Mouse (Mus musculus) thymus, adult 2 months (tissue): ENCODE results near the gene Pik3r5. TPM values are rescaled to one million over a fixed set of nuclear protein-coding genes. Genes with fewer than 3 reads are reported as not detected.

Experiments used
- DNase-seq: peaks from one replicate; pipeline ENCODE4 v3.0.0; 2021
- H3K27ac ChIP-seq: fragments of 200-500 bp; 2 replicates; pipeline ENCODE4 v1.5.1; 2012; ENCODE audit warnings: low read length, control low read depth; ENCODE audit not compliant: control insufficient read depth, insufficient read depth
- H3K27me3 ChIP-seq: fragments of 200-500 bp; 2 replicates; pipeline ENCODE4 v1.6.1; 2012; ENCODE audit warnings: mild to moderate bottlenecking, low read length, moderate library complexity, mixed read lengths; ENCODE audit not compliant: control insufficient read depth, insufficient read depth
- H3K36me3 ChIP-seq: fragments of 200-500 bp; 2 replicates; pipeline ENCODE4 v1.6.1; 2012; ENCODE audit warnings: mild to moderate bottlenecking, low read length, moderate library complexity; ENCODE audit not compliant: control insufficient read depth, insufficient read depth
- H3K4me1 ChIP-seq: fragments of 200-500 bp; replicated peaks from 2 replicates; pipeline ENCODE4 v1.6.1; 2012; ENCODE audit warnings: low read length; ENCODE audit not compliant: control insufficient read depth, insufficient read depth
- H3K4me3 ChIP-seq: fragments of 200-500 bp; 2 replicates; pipeline ENCODE4 v1.5.1; 2012; ENCODE audit warnings: mild to moderate bottlenecking, low read length, control low read depth, moderate library complexity; ENCODE audit not compliant: control insufficient read depth, insufficient read depth
- CTCF ChIP-seq: fragments of 200-500 bp; IDR thresholded peaks from 2 replicates; pipeline ENCODE4 v1.5.1; 2012; ENCODE audit warnings: mild to moderate bottlenecking, control low read depth, low read length, moderate library complexity, borderline replicate concordance; ENCODE audit not compliant: control insufficient read depth, poor library complexity, insufficient read depth; ENCODE audit errors: extremely low read depth
- POLR2A ChIP-seq: fragments of 200-500 bp; IDR thresholded peaks from 2 replicates; pipeline ENCODE4 v1.6.1; 2012; ENCODE audit warnings: mild to moderate bottlenecking, low read length, control low read depth, moderate library complexity; ENCODE audit not compliant: control insufficient read depth, poor library complexity, insufficient read depth; ENCODE audit errors: extremely low read depth
- WGBS: fragments of 180-500 bp; shearing (Covaris S2); methylation state at CpG from one replicate; pipeline ENCODE4 v1.1.7; 2018; 5-methylcytosine and 5-hydroxymethylcytosine counted together
- polyA plus RNA-seq: library from polyadenylated mRNA; depleted of rRNA; stranded (reverse); fragments of >200 nt; gene quantifications from 2 replicates; pipeline ENCODE4 v1.2.3, GENCODE M21; 2012

The Pik3r5 gene
- polyA plus RNA-seq, 1 experiment, result 105 TPM

DNA sequence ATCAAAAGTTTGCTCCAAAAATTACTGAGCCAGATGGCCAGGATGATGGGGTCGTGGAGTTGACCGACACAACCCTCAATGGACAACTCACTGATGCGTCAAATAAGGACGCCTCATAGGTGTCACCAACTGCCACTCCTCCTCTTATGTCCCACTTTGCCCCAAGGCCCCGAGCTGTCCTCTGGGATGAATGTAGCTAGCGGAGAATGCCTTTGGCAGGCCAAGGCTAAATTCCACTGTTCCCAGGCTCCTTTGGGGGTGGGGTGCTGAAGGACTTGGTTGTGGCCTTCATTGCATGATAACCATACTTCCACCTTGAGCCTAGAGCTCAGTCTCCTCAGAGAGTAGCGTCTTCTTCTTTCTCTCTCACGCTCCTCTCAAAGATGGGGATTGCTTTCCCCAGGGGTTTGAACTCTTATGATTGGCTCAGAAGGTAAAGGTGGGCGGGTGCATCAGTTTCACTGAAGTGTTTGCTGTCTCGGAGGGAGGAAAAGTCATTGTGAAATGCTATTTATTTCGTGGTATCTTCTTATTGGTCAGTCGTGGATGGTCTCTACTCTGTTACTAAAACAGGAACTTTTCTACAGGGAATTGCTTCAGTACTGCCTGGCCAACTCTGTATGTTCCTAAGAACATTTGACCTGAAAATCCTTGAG is 11.2 kb downstream of the Pik3r5 start:
- H3K27me3 ChIP-seq, result no peaks in the 10 kb centered on the region
- TF ChIP-seq POLR2A (no peak), CTCF (no peak)
- WGBS, result 91% methylated on average over 12 of the region's 12 CpGs
- no peak overlapping the region for H3K4me3 ChIP-seq
- H3K27ac ChIP-seq, result no peak overlapping the region
- no peak for DNase-seq
- peaks cover 5% of the 10 kb centered on the region; the same call in 1 of the 2 replicates for H3K36me3 ChIP-seq
- peaks cover 47% of the 10 kb centered on the region for H3K4me1 ChIP-seq

DNA sequence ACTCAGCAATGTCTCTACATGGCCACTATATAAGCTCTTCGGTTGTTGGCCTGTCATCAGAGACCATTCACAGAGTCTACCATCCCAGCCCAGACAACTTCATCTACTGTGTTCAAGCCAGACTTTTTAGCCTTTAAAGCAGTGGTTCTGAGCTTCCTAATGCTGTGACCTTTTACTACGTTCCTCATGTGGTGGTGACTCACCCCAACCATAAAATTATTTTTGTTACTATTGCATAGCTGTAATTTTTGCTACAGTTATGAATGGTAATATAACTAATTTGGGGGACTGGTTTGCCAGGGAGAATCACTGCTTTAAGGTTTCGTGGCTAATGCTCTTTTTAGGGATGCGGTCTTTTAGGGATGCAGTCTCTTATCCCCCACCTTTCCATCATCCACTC is 14.0 kb downstream of the Pik3r5 start:
- Histone ChIP-seq H3K4me3 (no peak overlapping the region), H3K36me3 (peaks cover 5% of the 10 kb centered on the region; the same call in 1 of the 2 replicates), H3K27me3 (no peaks in the 10 kb centered on the region), H3K27ac (no peak overlapping the region), H3K4me1 (peaks cover 44% of the 10 kb centered on the region)
- 94% methylated on average over 4 of the region's 4 CpGs for WGBS
- no peak for DNase-seq
- no peak for TF ChIP-seq CTCF
- TF ChIP-seq POLR2A, result no peak

DNA sequence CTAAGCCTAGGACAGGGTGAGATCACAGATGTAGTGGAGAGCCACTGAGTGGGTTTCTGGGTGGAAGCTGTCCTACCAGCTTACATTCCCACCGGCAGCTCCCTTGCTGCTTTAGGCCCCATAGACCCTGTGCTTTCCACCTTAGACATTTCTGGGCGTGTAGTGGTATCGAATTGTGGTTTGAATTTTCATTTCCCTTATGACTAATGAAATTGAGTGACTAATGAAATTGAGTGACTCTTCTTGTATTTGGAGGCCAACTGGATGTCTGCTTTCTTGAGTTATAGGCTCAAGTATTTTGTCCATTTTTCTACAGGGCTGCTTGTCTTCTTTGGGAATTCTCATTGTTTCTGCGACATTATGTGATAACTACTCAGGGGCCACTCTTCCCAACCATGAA is 14.6 kb downstream of the Pik3r5 start:
- TF ChIP-seq CTCF, result no peak
- no peak for TF ChIP-seq POLR2A
- H3K4me1 ChIP-seq, result peaks cover 49% of the 10 kb centered on the region
- no peak overlapping the region for H3K27ac ChIP-seq
- peaks cover 5% of the 10 kb centered on the region; the same call in 1 of the 2 replicates for H3K36me3 ChIP-seq
- DNase-seq, result no peak
- no peaks in the 10 kb centered on the region for H3K27me3 ChIP-seq
- WGBS, result 86% methylated on average over 4 of the region's 4 CpGs
- H3K4me3 ChIP-seq, result no peak overlapping the region

DNA sequence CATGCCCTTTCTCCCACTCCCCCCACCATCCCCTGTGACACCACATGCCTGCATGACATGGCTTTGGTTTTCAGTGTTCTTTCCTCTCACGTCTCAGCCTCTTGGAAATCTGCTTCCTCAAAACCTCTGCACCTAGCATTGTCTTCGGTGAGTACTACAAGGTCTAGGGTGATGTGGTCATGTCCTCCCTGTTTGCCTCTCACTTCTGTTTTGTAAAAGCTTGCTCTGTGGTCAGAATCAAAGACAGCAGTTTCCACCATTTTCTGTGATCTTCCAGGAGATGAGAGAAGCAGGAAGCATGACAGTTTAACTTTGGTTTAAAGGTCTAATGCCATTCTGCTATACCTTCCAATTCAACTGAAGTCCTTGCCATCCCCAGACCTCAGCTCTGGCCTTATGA is 15.3 kb downstream of the Pik3r5 start:
- TF ChIP-seq CTCF (no peak), POLR2A (no peak)
- Histone ChIP-seq H3K36me3 (peaks cover 5% of the 10 kb centered on the region; the same call in 1 of the 2 replicates), H3K27me3 (no peaks in the 10 kb centered on the region), H3K4me1 (peaks cover 48% of the 10 kb centered on the region), H3K27ac (no peak overlapping the region), H3K4me3 (no peak overlapping the region)
- 14% methylated on average over 2 of the region's 2 CpGs for WGBS
- no peak for DNase-seq

DNA sequence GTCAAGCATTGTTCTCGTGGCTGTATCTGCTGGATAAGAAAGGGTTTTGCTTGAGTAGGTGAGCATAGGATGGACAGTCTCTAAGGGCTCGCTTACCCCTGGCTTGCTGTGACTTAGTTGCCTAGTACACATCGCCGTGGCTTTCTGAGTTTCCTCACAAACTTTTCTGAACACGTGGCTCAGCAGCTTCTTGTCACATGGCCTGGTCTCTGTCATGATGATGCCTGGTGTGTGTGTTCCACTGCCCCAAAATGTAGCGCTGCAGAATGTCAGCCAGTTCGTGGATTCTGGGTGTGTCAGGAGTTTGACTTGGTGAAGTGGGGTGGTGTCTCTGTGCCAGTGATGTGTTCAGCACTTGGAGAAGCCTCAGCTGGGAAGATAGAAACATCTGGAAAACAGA is 16.4 kb downstream of the Pik3r5 start:
- WGBS, result 45% methylated on average over 7 of the region's 7 CpGs
- no peak for TF ChIP-seq CTCF
- TF ChIP-seq POLR2A, result no peak
- H3K4me1 ChIP-seq, result peaks cover 50% of the 10 kb centered on the region
- no peak overlapping the region for H3K27ac ChIP-seq
- no peak for DNase-seq
- peaks cover 5% of the 10 kb centered on the region; the same call in 1 of the 2 replicates for H3K36me3 ChIP-seq
- no peaks in the 10 kb centered on the region for H3K27me3 ChIP-seq
- H3K4me3 ChIP-seq, result no peak overlapping the region

DNA sequence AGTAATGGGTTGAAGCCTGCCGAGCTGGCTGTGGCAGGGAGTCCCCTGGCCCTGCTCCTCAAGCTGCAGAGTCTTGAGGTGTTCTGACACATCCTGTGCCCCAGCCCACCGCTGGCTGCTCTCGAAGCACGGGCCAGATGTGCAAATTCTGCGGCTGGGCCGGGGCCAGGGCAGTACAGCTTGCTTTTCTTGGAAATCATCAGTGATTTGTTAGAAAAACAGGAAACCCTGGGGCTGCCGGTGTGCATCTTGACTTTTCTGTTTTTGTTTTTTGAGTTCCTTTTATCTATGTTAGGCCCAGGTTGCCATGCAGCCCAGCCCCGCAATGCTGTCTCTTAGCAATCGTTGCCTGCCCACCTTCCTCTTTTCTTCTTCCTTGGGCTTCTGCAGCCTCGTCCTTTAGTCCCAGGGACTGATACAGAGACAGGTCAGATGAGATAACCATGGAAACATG is 19.4 kb downstream of the Pik3r5 start:
- WGBS, result 2% methylated on average over 10 of the region's 10 CpGs
- Histone ChIP-seq H3K27me3 (no peaks in the 10 kb centered on the region), H3K4me3 (no peak overlapping the region), H3K36me3 (no peaks in the 10 kb centered on the region; the same call in 1 of the 2 replicates), H3K27ac (no peak overlapping the region), H3K4me1 (peaks cover 50% of the 10 kb centered on the region)
- TF ChIP-seq POLR2A (no peak), CTCF (no peak)
- DNase-seq, result peak; percentile 72
